Mouse (Mus musculus) embryonic facial prominence, embryonic 12.5 days (tissue): ENCODE measurements around the gene Tuft1. TPM values are rescaled to one million over a fixed set of nuclear protein-coding genes. Genes with fewer than 3 reads are reported as not detected.
"Not testable (repeated sequence)": the region's sequence is repeated elsewhere in the genome, so short reads cannot be mapped to it uniquely, and the experiment has no call there.

Experiments used
- ATAC-seq: fragments of 200-750 bp; cut with Nextera tagmentation; 2 replicates; pipeline ENCODE4 v1.8.0; 2017; ENCODE audit not compliant: insufficient number of reproducible peaks, insufficient read depth, low FRiP score, low TSS enrichment
- H3K27ac ChIP-seq: fragments of 300-500 bp; sonication (generic); 2 replicates; pipeline ENCODE4 v1.5.1; 2016; ENCODE audit warnings: mild to moderate bottlenecking
- H3K27me3 ChIP-seq: fragments of 300-500 bp; sonication (generic); 2 replicates; pipeline ENCODE4 v1.6.1; 2016; ENCODE audit warnings: mild to moderate bottlenecking, moderate library complexity
- H3K36me3 ChIP-seq: fragments of 300-500 bp; sonication (generic); 2 replicates; pipeline ENCODE4 v1.6.1; 2016; ENCODE audit warnings: mild to moderate bottlenecking
- H3K4me1 ChIP-seq: fragments of 300-500 bp; sonication (generic); 2 replicates; pipeline ENCODE4 v1.6.1; 2016
- H3K4me2 ChIP-seq: fragments of 300-500 bp; sonication (generic); replicated peaks from 2 replicates; pipeline ENCODE4 v1.6.1; 2016; ENCODE audit warnings: mild to moderate bottlenecking, moderate library complexity
- H3K4me3 ChIP-seq: fragments of 300-500 bp; sonication (generic); 2 replicates; pipeline ENCODE4 v1.5.1; 2016; ENCODE audit warnings: mild to moderate bottlenecking
- H3K9ac ChIP-seq: fragments of 300-500 bp; sonication (generic); 2 replicates; pipeline ENCODE4 v1.6.1; 2016; ENCODE audit warnings: mild to moderate bottlenecking, moderate library complexity
- H3K9me3 ChIP-seq: fragments of 300-500 bp; sonication (generic); 2 replicates; pipeline ENCODE4 v1.6.1; 2016; ENCODE audit warnings: mild to moderate bottlenecking, moderate library complexity
- WGBS: fragments of 180-500 bp; shearing (Covaris S2); methylation state at CpG from one replicate; pipeline ENCODE4 v1.1.7; 2016; 5-methylcytosine and 5-hydroxymethylcytosine counted together
- polyA plus RNA-seq: library from polyadenylated mRNA; unstranded; fragments of >200 nt; fragmentation: Nextera tagmentation; extraction: Ambion mirVana; gene quantifications from 2 replicates; pipeline ENCODE4 v1.2.1, GENCODE M21; 2016

The Tuft1 gene
- 4.3 and 4.4 TPM in 2 replicates for polyA plus RNA-seq

DNA sequence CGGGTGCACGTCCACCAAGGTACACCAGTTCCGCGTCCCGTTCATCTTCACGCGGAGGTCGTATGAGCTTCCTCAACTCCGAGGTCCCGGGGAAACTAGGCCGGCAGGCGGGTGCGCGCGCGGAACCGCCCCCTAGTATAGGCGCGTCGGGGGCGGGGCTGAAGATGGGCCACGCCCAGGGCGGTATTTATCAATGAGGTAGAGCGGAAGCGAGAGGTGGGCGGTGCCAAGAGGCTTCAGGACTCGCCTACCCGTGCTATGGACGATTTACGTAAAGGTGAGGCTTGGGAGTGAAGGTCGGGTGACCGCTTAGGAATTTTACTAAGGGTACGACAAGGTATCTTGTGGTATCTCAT is at the start of gene Tuft1:
Gene Tuft1, minus strand, starts transcription at position 133 of the 356 bp plus-strand sequence.
- peak; percentile 79 for ATAC-seq
- H3K36me3 ChIP-seq, H3K27me3 ChIP-seq, H3K9me3 ChIP-seq, H3K4me1 ChIP-seq, H3K27ac ChIP-seq: not testable (repeated sequence)
- H3K4me3 ChIP-seq: peak within 1 kb of the TSS; percentile 35
- under 1% methylated on average over 23 of the region's 33 CpGs for WGBS
- H3K9ac ChIP-seq: peak within 1 kb of the TSS; percentile 36
- H3K4me2 ChIP-seq: peak within 1 kb of the TSS; percentile 63

DNA sequence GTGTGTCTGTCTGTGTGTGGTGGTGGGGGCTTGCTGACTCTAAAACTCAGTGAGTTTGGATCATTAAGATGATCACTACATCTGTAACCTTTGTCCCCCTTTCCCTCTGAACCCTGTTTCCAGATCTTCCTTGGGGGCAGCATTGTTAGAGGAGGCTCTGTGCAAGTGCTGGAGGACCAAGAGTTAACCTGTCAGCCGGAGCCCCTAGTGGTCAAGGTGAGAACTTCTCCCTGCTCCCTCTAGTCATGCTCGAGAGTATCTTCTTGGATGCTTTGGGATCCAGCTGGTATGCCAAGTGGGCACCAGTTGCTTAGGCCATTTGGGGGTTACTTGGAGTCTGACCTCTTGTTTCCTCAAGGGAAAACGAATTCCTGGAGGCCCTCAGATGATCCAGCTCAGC is 44.7 kb upstream of the Tuft1 start:
- not testable (repeated sequence) for H3K4me3 ChIP-seq, H3K9ac ChIP-seq, H3K4me2 ChIP-seq, ATAC-seq, H3K36me3 ChIP-seq, H3K9me3 ChIP-seq, H3K27me3 ChIP-seq, H3K4me1 ChIP-seq, H3K27ac ChIP-seq
- WGBS: 22% methylated on average over 3 of the region's 3 CpGs

DNA sequence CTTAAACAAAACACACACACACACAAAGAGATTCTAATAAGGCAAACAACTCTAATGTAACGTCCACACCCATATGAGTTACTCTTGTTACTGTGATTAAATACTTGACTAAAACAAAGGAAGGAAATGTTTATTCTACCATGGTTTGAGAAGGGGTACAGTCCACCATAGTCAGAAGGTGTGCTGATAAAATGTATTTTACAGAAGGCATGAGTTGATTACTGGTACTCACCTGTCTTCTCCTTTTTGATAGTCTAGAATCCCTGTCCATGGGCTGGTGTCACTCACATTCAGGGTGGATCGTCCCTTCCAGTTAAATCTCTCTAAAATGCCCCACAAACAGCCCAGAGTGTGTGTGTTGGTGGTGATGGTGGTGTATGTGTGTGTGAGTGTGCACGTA is 44.2 kb upstream of the Tuft1 start:
- Histone ChIP-seq H3K4me1 (no peaks in the 10 kb centered on the region), H3K27me3 (no peaks in the 10 kb centered on the region), H3K36me3 (no peaks in the 10 kb centered on the region), H3K4me3 (no peak overlapping the region), H3K9ac (no peak overlapping the region), H3K4me2 (no peak overlapping the region), H3K27ac (no peak overlapping the region), H3K9me3 (no peaks in the 10 kb centered on the region)
- 84% methylated on average over 3 of the region's 3 CpGs for WGBS
- no peak for ATAC-seq

DNA sequence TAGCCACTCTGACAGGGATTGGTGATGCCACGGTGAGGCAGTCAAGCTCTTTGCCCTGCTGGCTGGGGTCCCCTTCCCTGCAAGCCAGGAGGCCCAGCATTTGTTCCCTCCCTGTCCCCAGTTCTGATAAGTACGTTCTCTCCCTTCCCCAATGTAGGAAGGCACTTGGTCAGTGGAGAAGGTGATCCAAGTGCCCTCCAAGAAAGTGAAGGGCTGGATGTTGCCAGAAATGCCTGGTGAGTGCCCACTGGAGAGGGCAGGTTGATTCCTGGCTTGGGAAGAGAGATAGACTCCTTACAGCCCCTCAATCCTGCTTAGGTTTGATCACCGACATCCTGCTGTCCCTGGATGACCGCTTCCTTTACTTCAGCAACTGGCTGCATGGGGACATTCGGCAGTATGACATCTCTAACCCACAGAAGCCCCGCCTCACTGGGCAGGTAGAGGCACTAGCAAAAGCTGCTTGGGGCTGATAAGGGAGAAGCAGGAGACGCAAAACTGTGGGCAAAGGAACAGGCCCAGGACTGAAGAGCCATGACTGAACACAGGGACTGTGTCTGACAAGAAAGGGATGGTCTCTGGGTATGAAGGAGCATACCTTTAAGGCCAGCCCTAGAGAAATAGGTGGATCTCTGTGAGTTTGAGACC is 43.6 kb upstream of the Tuft1 start:
- not testable (repeated sequence) for H3K4me3 ChIP-seq, H3K27ac ChIP-seq, H3K9me3 ChIP-seq, H3K36me3 ChIP-seq, H3K27me3 ChIP-seq, H3K4me2 ChIP-seq, ATAC-seq, H3K9ac ChIP-seq, H3K4me1 ChIP-seq
- 81% methylated on average over 7 of the region's 7 CpGs for WGBS

DNA sequence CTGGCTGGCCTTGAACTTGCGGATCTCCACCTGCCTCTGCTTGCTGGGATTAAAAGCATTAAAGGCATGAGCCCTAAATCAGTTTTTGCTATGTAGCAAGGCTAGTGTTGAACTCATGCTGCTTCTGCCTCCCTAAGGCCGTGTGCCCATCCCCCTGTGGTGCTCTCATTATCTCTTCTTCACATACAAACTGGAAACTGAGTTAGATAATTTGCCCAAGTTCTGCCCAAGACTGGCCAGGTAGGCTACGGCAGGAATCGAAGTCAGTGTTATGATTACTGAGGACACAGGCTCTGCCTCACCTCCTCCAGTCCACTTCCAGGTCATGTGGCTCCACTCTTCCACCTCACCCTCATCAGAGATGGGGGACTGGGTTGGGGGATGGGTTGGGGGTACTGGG is 37.6 kb upstream of the Tuft1 start:
- H3K9ac ChIP-seq, ATAC-seq, H3K27ac ChIP-seq, H3K4me2 ChIP-seq, H3K36me3 ChIP-seq, H3K27me3 ChIP-seq, H3K4me1 ChIP-seq, H3K4me3 ChIP-seq, H3K9me3 ChIP-seq: not testable (repeated sequence)
- WGBS: 89% methylated on average over 4 of the region's 4 CpGs

DNA sequence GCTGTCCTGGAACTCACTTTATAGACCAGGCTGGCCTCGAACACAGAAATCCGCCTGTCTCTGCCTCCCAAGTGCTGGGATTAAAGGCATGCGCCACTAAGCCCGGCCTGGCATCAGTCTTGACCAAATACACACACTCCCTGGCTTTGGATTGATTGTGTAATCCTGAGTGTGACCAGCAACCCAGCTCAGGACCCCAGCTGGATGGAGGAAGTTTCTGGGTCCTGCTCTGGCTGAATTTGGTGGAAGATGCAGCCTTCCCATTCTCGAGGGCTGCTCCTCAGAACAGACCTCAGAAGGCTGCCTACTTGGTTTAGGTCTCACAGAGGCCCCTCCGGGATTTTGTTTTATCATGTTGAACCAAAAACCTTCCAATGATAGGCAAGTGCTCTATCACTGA is 36.9 kb upstream of the Tuft1 start:
- not testable (repeated sequence) for H3K9ac ChIP-seq, H3K4me3 ChIP-seq, H3K9me3 ChIP-seq, H3K4me1 ChIP-seq, H3K27me3 ChIP-seq, ATAC-seq, H3K4me2 ChIP-seq, H3K36me3 ChIP-seq, H3K27ac ChIP-seq
- WGBS: 83% methylated on average over 6 of the region's 6 CpGs

DNA sequence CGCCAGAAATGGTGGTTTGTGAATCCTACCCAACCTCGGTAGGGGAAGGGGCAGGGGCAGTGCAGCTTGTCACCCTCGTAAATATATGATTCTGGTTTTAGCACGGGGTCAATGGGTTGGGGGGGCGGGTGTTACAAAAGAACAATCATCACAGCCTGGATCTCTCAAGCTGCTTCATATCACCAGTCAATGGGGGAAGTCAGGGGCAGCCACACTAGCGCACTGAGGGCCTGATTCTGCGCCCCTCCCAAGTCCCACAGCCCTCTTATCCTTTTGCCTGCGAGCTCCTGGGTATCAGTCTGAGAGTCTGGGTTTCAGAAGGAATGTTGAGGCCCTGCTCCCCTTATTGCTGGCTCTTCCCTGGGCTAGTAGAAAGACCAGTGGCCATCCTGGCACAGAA is 35.2 kb upstream of the Tuft1 start:
- not testable (repeated sequence) for H3K4me1 ChIP-seq, ATAC-seq, H3K27ac ChIP-seq, H3K27me3 ChIP-seq, H3K4me3 ChIP-seq, H3K9ac ChIP-seq, H3K9me3 ChIP-seq, H3K4me2 ChIP-seq, H3K36me3 ChIP-seq
- WGBS: 77% methylated on average over 5 of the region's 8 CpGs

DNA sequence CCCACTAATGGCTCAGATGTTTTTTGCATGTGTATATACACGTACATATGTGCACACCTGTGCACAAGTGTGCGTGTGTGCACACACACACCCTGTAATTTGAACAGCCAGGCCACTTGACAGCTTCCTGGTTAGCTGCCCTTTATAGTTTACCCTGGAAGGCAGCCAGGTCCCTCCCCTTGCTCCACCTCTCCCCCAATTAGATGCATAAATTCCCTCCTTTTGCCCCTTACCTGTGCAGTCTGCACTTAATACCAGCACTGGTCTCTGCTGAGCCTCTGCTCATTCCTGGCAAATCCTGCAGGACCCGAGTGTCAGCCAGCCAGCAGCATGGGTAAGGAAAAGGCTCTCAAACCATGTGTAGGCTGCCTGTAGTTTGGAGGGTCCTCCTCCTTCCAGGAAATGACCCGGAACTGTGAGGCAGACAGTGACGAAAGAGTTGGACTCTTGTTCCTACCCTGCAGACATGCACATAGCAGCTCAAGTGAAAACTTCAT is 34.7 kb upstream of the Tuft1 start, which contains the start of gene Selenbp2:
Gene Selenbp2, plus strand, starts transcription at position 228 of the 497 bp plus-strand sequence.
- H3K4me3 ChIP-seq: no peak within 1 kb of the TSS
- no peak; the same call in 1 of the 2 replicates for ATAC-seq

DNA sequence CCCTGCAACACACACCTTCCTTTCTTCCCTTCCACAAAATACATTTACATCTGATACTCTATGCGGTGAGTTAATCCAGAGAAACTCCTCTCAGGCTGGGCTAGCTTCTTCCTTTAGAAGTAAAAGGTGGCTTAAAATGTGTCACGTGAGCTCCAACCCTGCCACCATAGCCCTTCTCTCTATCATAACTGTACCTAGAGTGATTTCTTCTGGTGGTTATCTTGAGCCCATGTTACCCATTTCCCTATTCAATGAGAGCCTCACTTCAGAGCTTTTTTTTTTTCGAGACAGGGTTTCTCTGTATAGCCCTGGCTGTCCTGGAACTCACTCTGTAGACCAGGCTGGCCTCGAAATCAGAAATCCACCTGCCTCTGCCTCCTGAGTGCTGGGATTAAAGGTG is 33.0 kb upstream of the Tuft1 start:
- not testable (repeated sequence) for H3K27ac ChIP-seq, H3K4me3 ChIP-seq, H3K36me3 ChIP-seq, H3K9me3 ChIP-seq, H3K4me1 ChIP-seq, ATAC-seq, H3K27me3 ChIP-seq, H3K4me2 ChIP-seq, H3K9ac ChIP-seq
- 90% methylated on average over 4 of the region's 4 CpGs for WGBS

More for the DNA sequence above, 34.7 kb upstream of the Tuft1 start, which contains the start of gene Selenbp2:
- no peaks in the 10 kb centered on the region for H3K27me3 ChIP-seq
- H3K4me1 ChIP-seq: peaks cover 8% of the 10 kb centered on the region; the same call in 1 of the 2 replicates
- no peaks in the 10 kb centered on the region for H3K36me3 ChIP-seq
- no peak within 1 kb of the TSS for H3K4me2 ChIP-seq
- WGBS: 57% methylated on average over 5 of the region's 5 CpGs
- no peaks in the 10 kb centered on the region for H3K9me3 ChIP-seq
- H3K9ac ChIP-seq: no peak within 1 kb of the TSS
- no peak within 1 kb of the TSS for H3K27ac ChIP-seq

DNA sequence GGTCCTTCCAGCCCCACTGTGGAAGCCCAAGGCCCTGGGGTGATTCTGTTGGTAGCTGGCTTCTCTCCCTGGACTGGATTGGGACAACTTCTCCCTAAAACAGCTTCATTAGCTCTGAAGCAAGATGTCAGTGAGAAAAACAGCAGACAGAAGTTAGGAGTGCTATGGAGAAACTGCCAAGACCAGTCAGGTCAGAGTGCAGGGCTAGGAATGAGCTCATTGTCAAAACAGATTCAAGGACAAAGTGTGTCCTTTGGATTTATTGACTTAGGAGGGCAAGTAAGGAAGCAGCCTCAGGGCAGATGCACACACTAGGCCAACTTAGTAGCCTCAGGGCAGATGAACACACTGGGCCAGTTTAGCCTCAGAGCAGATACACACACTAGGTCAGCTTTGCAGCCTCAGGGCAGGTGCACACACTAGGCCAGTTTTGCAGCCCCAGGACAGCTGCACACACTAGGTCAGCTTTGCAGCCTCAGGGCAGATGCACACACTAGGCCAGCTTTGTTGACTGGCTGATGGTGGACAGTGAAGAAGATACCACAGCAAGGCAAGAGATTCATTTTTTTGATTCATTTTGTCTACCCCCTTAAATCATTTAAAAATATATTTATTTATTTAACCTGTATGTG is 32.1 kb upstream of the Tuft1 start:
- no peak overlapping the region for H3K27ac ChIP-seq
- no peak for ATAC-seq
- H3K4me2 ChIP-seq: no peak overlapping the region
- no peaks in the 10 kb centered on the region for H3K27me3 ChIP-seq
- H3K9ac ChIP-seq: no peak overlapping the region
- H3K36me3 ChIP-seq: no peaks in the 10 kb centered on the region
- peaks cover 8% of the 10 kb centered on the region; the same call in 1 of the 2 replicates for H3K4me1 ChIP-seq
- H3K9me3 ChIP-seq: no peaks in the 10 kb centered on the region
- H3K4me3 ChIP-seq: no peak overlapping the region

DNA sequence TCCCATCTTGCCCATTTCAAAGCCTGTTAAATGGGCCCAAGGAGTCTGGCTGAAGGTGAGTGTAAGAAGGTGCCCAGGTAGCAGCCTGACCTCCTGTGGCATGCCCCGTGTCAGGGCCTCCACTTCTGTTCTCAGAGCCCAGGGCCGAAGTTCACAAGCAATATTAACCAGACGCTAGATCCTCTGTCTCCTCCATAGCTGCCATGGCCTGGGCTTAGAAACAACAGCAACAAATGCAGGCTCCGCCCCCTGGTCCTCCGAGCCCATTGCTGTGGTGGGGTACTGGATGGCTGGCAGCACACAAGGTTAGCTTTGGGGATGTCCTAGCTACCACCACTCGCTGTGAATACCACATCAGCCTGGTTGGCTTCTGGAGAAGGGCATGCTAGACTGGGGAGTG is 31.5 kb upstream of the Tuft1 start:
- H3K27ac ChIP-seq, H3K36me3 ChIP-seq, H3K9me3 ChIP-seq, H3K4me2 ChIP-seq, H3K4me3 ChIP-seq, H3K4me1 ChIP-seq, H3K9ac ChIP-seq, ATAC-seq, H3K27me3 ChIP-seq: not testable (repeated sequence)
- WGBS: 55% methylated on average over 6 of the region's 6 CpGs

DNA sequence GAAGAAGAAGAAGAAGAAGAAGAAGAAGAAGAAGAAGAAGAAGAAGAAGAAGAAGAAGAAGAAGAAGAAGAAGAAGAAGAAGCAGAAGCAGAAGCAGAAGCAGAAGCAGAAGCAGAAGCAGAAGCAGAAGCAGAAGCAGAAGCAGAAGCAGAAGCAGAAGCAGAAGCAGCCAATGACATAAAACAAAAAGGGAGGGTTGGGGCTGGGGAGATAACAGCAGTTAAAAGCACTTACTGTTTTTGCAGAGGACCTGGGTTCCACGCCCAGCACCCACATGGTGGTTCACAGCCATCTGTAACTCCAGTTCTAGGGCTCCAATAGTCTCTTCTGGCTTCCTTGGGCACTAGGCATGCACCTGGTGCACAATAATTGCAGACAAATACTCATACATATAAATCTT is 30.5 kb upstream of the Tuft1 start:
- not testable (repeated sequence) for H3K4me2 ChIP-seq

More for the DNA sequence above, 30.5 kb upstream of the Tuft1 start:
- H3K27ac ChIP-seq, H3K4me3 ChIP-seq, ATAC-seq, H3K4me1 ChIP-seq, H3K27me3 ChIP-seq, H3K9ac ChIP-seq, H3K9me3 ChIP-seq, H3K36me3 ChIP-seq: not testable (repeated sequence)
- WGBS: 71% methylated on average over 1 of the region's 1 CpGs
